In the genomic region with DNA sequence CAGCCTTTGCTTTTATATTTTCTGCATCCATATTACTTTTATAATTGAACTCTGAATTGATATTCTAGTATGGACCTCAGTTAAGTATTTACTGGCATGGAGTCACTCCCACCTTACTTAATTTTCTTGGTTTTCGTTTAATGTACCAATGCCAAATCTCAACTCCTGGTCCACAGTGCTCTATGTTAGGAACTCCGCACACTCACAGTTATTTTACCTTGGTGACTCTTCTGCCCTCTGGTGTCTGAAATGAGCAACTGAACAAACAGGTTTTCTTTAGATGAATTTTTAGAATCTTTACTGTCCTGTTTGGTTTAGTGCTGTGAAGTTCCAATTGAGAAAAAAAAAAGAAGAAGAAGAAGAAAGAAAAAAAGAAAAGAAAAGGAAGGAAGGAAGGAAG, we compare ENCODE assay signal across 13 mouse cellular contexts.
DNase-seq lines count a peak whose midpoint lies in the region; ATAC-seq and TF ChIP-seq lines count a peak whose summit lies in the region.
"Had no signal": no experiment of that assay in that cellular context is flagged by ENCODE, and none has a peak within 500 bp of the region (broad histone marks: within the 10 kb centered on the region; RNA-seq: fewer than 3 reads in every experiment).

No protein-coding gene starts in this region.

- peak; percentile 61 for DNase-seq in hindbrain, postnatal 0 days (ENCODE audit: low spot score)
- peak; percentile 85 for DNase-seq in midbrain, embryonic 11.5 days (ENCODE audit: low spot score, missing footprints)
- DNase-seq in midbrain, embryonic 10.5 days (ENCODE audit: low spot score), result no peak
- DNase-seq in brain, embryonic 14.5 days (ENCODE audit: low read depth), result peak; percentile 57
- peak; percentile 40 for DNase-seq in retina, postnatal 1 day
- DNase-seq in right cerebral cortex, adult 2 months (ENCODE audit: low spot score in 2 of 2), result no peak
- no peak for DNase-seq in urinary bladder, adult 2 months (ENCODE audit: low spot score)
- DNase-seq: adrenal gland, adult 2 months; heart, adult 11 months had no signal

- TF ChIP-seq CTCF in hindbrain, postnatal 0 days (IDR thresholded peaks at IDR 0.05; ENCODE audit: low read depth), result peak; percentile 64
- peak; percentile 48; the same call in 1 of the 2 replicates for TF ChIP-seq CTCF in brain, embryonic 14.5 days (IDR thresholded peaks at IDR 0.05; ENCODE audit: borderline replicate concordance, extremely low read depth, insufficient read depth, insufficient read length)

- H3K36me3 ChIP-seq in hindbrain, postnatal 0 days (ENCODE audit: insufficient read depth, low read length), result no peaks in the 10 kb centered on the region
- no peaks in the 10 kb centered on the region for H3K36me3 ChIP-seq in hindbrain, embryonic 12.5 days
- no peaks in the 10 kb centered on the region for H3K36me3 ChIP-seq in midbrain, embryonic 11.5 days (ENCODE audit: control insufficient read depth, insufficient read depth, low read length)
- H3K36me3 ChIP-seq in midbrain, embryonic 10.5 days, result no peaks in the 10 kb centered on the region
- H3K36me3 ChIP-seq: embryonic facial prominence, embryonic 12.5 days; liver, embryonic 15.5 days; neural tube, embryonic 13.5 days had no signal

- no peak for TF ChIP-seq POLR2A in brain, embryonic 14.5 days (IDR thresholded peaks at IDR 0.05; ENCODE audit: borderline replicate concordance, extremely low read depth, insufficient read depth, insufficient read length, poor library complexity, severe bottlenecking)

- H3K9me3 ChIP-seq in hindbrain, postnatal 0 days (ENCODE audit: low read length), result no peaks in the 10 kb centered on the region
- H3K9me3 ChIP-seq in hindbrain, embryonic 12.5 days (replicated peaks), result no peaks in the 10 kb centered on the region
- H3K9me3 ChIP-seq in midbrain, embryonic 11.5 days (ENCODE audit: control insufficient read depth, low read length), result no peaks in the 10 kb centered on the region
- no peaks in the 10 kb centered on the region for H3K9me3 ChIP-seq in midbrain, embryonic 10.5 days (replicated peaks)
- H3K9me3 ChIP-seq: embryonic facial prominence, embryonic 12.5 days; liver, embryonic 15.5 days; neural tube, embryonic 13.5 days had no signal

- no peak overlapping the region for H3K27ac ChIP-seq in hindbrain, postnatal 0 days
- no peak overlapping the region for H3K27ac ChIP-seq in hindbrain, embryonic 12.5 days
- H3K27ac ChIP-seq in midbrain, embryonic 11.5 days (ENCODE audit: low read depth, low read length), result no peak overlapping the region
- H3K27ac ChIP-seq in midbrain, embryonic 10.5 days (replicated peaks), result no peak overlapping the region
- H3K27ac ChIP-seq: embryonic facial prominence, embryonic 12.5 days; liver, embryonic 15.5 days; neural tube, embryonic 13.5 days had no signal

- WGBS in hindbrain, postnatal 0 days, result 52% methylated on average over 2 of the region's 2 CpGs
- WGBS in hindbrain, embryonic 12.5 days, result 55% methylated on average over 2 of the region's 2 CpGs
- WGBS in midbrain, embryonic 11.5 days, result 65% methylated on average over 2 of the region's 2 CpGs
- 64% methylated on average over 2 of the region's 2 CpGs for WGBS in midbrain, embryonic 10.5 days

- H3K4me2 ChIP-seq in hindbrain, postnatal 0 days (ENCODE audit: low read depth, low read length), result no peak overlapping the region
- H3K4me2 ChIP-seq in hindbrain, embryonic 12.5 days (replicated peaks), result no peak overlapping the region
- no peak overlapping the region for H3K4me2 ChIP-seq in midbrain, embryonic 11.5 days
- H3K4me2 ChIP-seq: embryonic facial prominence, embryonic 12.5 days; liver, embryonic 15.5 days; neural tube, embryonic 13.5 days had no signal

- no peak overlapping the region for H3K9ac ChIP-seq in hindbrain, postnatal 0 days (replicated peaks; ENCODE audit: low read length)
- H3K9ac ChIP-seq in hindbrain, embryonic 12.5 days, result no peak overlapping the region
- H3K9ac ChIP-seq in midbrain, embryonic 11.5 days (ENCODE audit: low read length), result no peak overlapping the region
- H3K9ac ChIP-seq: embryonic facial prominence, embryonic 12.5 days; liver, embryonic 15.5 days; neural tube, embryonic 13.5 days had no signal

- no peaks in the 10 kb centered on the region for H3K27me3 ChIP-seq in hindbrain, postnatal 0 days (ENCODE audit: insufficient read depth, low read length)
- no peaks in the 10 kb centered on the region for H3K27me3 ChIP-seq in hindbrain, embryonic 12.5 days
- no peaks in the 10 kb centered on the region for H3K27me3 ChIP-seq in midbrain, embryonic 11.5 days (ENCODE audit: control insufficient read depth, insufficient read depth, low read length)
- peaks cover under 1% of the 10 kb centered on the region; the same call in 1 of the 2 replicates for H3K27me3 ChIP-seq in midbrain, embryonic 10.5 days (ENCODE audit: low read depth, poor library complexity, severe bottlenecking)
- H3K27me3 ChIP-seq: embryonic facial prominence, embryonic 12.5 days; liver, embryonic 15.5 days; neural tube, embryonic 13.5 days had no signal

- no peak for ATAC-seq in hindbrain, postnatal 0 days
- ATAC-seq in hindbrain, embryonic 12.5 days (ENCODE audit: low FRiP score), result no peak
- ATAC-seq in midbrain, embryonic 11.5 days (ENCODE audit: low FRiP score), result no peak

- H3K4me1 ChIP-seq in hindbrain, postnatal 0 days (ENCODE audit: insufficient read depth, low read length), result no peaks in the 10 kb centered on the region
- no peaks in the 10 kb centered on the region for H3K4me1 ChIP-seq in hindbrain, embryonic 12.5 days
- H3K4me1 ChIP-seq in midbrain, embryonic 11.5 days (ENCODE audit: control insufficient read depth, insufficient read depth, low read length), result no peaks in the 10 kb centered on the region
- H3K4me1 ChIP-seq in midbrain, embryonic 10.5 days, result peaks cover 4% of the 10 kb centered on the region; the same call in 1 of the 2 replicates
- H3K4me1 ChIP-seq: embryonic facial prominence, embryonic 12.5 days; liver, embryonic 15.5 days; neural tube, embryonic 13.5 days had no signal

- no peak overlapping the region for H3K4me3 ChIP-seq in hindbrain, postnatal 0 days (ENCODE audit: low read length)
- H3K4me3 ChIP-seq in hindbrain, embryonic 12.5 days, result no peak overlapping the region
- H3K4me3 ChIP-seq in midbrain, embryonic 11.5 days (ENCODE audit: low read depth, low read length), result no peak overlapping the region
- H3K4me3 ChIP-seq in midbrain, embryonic 10.5 days, result no peak overlapping the region
- H3K4me3 ChIP-seq: embryonic facial prominence, embryonic 12.5 days; liver, embryonic 15.5 days; neural tube, embryonic 13.5 days had no signal

Comparison
In these comparisons a context has a peak if more than half of its experiments do, and no peak if none do; other contexts are left out.
1. DNase-seq: peak in hindbrain, postnatal 0 days (single experiment), midbrain, embryonic 11.5 days (single experiment), brain, embryonic 14.5 days (single experiment) and retina, postnatal 1 day (single experiment); none in midbrain, embryonic 10.5 days (single experiment), right cerebral cortex, adult 2 months (0 of 2) and urinary bladder, adult 2 months (single experiment).